Mouse (Mus musculus) erythroblast, embryonic 14.5 days (primary cell): ENCODE results near the gene Tmem94. TPM values are rescaled to one million over a fixed set of nuclear protein-coding genes. Genes with fewer than 3 reads are reported as not detected.

ENCODE experiments used
- H3K27me3 ChIP-seq: 2 replicates; pipeline ENCODE4 v1.6.1; 2012; ENCODE audit warnings: inconsistent platforms; ENCODE audit not compliant: control insufficient read depth
- H3K36me3 ChIP-seq: 2 replicates; pipeline ENCODE4 v1.6.1; 2012; ENCODE audit warnings: mild to moderate bottlenecking, inconsistent platforms; ENCODE audit not compliant: control insufficient read depth
- H3K4me1 ChIP-seq: 2 replicates; pipeline ENCODE4 v1.6.1; 2012; ENCODE audit warnings: inconsistent platforms; ENCODE audit not compliant: control insufficient read depth
- H3K4me3 ChIP-seq: replicated peaks from 2 replicates; pipeline ENCODE3; 2012; ENCODE audit warnings: moderate library complexity, mild to moderate bottlenecking, inconsistent platforms
- H3K9me3 ChIP-seq: 2 replicates; pipeline ENCODE4 v1.6.1; 2012; ENCODE audit warnings: low read length, inconsistent platforms, mixed read lengths; ENCODE audit not compliant: control insufficient read depth
- GATA1 ChIP-seq: IDR thresholded peaks from 2 replicates; pipeline ENCODE4 v1.6.1; 2012; ENCODE audit warnings: low read length, inconsistent platforms, mixed read lengths
- TAL1 ChIP-seq: IDR thresholded peaks from 3 replicates; pipeline ENCODE4 v1.6.1; 2012; ENCODE audit warnings: low read length, inconsistent platforms, mixed read lengths
- polyA plus RNA-seq: library from polyadenylated mRNA; stranded (reverse); fragments of >175 nt; gene quantifications from 2 replicates; pipeline ENCODE4 v1.2.3, GENCODE M21; 2012

Gene Tmem94
- polyA plus RNA-seq, 1 experiment, result 6.1 TPM

GRCm38 (mm10) chr11:115764698-115765097 lies 535 bp upstream of the Tmem94 start:
- peak overlapping the region; percentile 73 for H3K4me3 ChIP-seq
- peaks cover 49% of the 10 kb centered on the region for H3K4me1 ChIP-seq
- peaks cover 17% of the 10 kb centered on the region for H3K36me3 ChIP-seq
- no peaks in the 10 kb centered on the region for H3K9me3 ChIP-seq
- H3K27me3 ChIP-seq, result no peaks in the 10 kb centered on the region
- no peak for TF ChIP-seq TAL1
- no peak for TF ChIP-seq GATA1

- Histone ChIP-seq H3K9me3 (no peaks in the 10 kb centered on the region), H3K36me3 (peaks cover 26% of the 10 kb centered on the region), H3K4me3 (peak overlapping the region; percentile 73), H3K4me1 (peaks cover 58% of the 10 kb centered on the region), H3K27me3 (no peaks in the 10 kb centered on the region)
- TF ChIP-seq TAL1 (no peak), GATA1 (no peak)
Observed at GRCm38 (mm10) chr11:115765607-115766141, 441 bp downstream of the Tmem94 start.

GRCm38 (mm10) chr11:115766356-115766943 lies 1.2 kb downstream of the Tmem94 start:
- Histone ChIP-seq H3K4me3 (peak overlapping the region; percentile 73), H3K4me1 (peaks cover 61% of the 10 kb centered on the region), H3K27me3 (no peaks in the 10 kb centered on the region), H3K36me3 (peaks cover 26% of the 10 kb centered on the region), H3K9me3 (no peaks in the 10 kb centered on the region)
- TF ChIP-seq GATA1 (no peak), TAL1 (no peak)

- Histone ChIP-seq H3K4me3 (peak overlapping the region; percentile 73), H3K27me3 (no peaks in the 10 kb centered on the region), H3K36me3 (peaks cover 26% of the 10 kb centered on the region), H3K4me1 (peaks cover 61% of the 10 kb centered on the region), H3K9me3 (no peaks in the 10 kb centered on the region)
- TF ChIP-seq TAL1 (no peak), GATA1 (no peak)
Observed at GRCm38 (mm10) chr11:115766981-115767380, 1.7 kb downstream of the Tmem94 start.

DNA sequence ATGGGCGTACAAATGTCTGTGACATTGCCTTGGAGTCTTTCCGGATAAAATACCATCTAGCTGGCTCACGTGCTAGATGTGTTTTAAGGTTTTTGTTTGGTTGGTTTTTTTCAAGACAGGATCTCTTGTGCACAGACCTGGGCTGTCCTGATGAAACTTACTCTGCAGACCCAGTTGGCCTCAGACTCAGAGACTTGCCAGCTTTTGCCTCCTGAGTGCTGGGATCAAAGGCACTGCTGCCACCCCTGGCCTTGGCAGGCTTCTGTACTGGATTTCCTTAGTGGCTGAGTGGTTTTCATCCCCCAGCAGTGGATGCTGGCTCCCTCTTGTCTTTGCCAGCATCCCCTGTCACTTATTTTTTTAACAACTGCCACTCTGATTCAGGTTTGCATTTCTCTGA lies 3.7 kb downstream of the Tmem94 start:
- Histone ChIP-seq H3K9me3 (no peaks in the 10 kb centered on the region), H3K36me3 (peaks cover 26% of the 10 kb centered on the region), H3K4me3 (no peak overlapping the region), H3K27me3 (no peaks in the 10 kb centered on the region), H3K4me1 (peaks cover 57% of the 10 kb centered on the region)
- no peak for TF ChIP-seq GATA1
- TF ChIP-seq TAL1, result no peak

- peaks cover 42% of the 10 kb centered on the region for H3K36me3 ChIP-seq
- H3K4me1 ChIP-seq, result peaks cover 59% of the 10 kb centered on the region
- TF ChIP-seq TAL1, result no peak
- TF ChIP-seq GATA1, result no peak
- H3K4me3 ChIP-seq, result no peak overlapping the region
- H3K27me3 ChIP-seq, result no peaks in the 10 kb centered on the region
- no peaks in the 10 kb centered on the region for H3K9me3 ChIP-seq
Observed at GRCm38 (mm10) chr11:115774653-115775052, 9.4 kb downstream of the Tmem94 start.

DNA sequence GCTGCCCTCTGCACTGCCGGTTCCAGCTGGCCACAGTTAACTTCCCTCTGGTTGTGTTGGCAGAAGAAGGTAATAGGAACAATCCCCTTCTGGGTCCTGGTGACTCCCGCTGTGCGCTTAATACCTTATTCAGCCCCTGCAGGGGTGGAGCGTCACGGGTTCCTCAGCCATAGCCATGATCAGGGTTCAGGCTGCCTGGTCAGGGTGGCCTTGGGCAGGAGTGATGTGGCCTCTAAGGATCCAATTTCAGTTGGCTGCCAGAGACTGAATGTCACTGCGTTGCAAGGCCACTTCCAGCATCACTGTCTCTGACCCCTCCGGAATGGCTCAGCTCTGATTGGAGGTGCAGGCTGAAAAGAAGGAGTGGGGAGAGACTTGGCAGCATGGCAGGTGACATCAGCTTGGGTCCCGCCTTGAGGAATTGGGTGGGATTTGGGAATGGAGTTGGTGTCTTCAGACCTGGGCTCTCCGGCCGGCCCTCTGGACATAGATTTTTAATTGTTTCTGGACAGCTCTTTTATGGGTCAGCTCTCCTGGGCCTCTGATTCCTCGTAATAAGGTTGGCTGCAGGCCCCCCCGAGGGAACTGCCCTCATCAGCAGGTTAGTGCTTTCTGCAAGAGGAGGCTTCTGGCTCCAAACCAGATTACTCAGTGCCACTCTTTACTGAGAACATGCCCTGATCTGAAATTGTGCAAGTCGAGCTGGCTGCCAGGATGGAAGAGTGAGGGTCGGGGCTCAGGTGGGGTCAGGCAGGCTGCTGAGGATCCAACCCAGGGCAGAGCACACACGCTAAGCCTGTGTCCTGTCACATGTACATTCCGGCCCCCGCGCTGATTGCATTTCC lies 10.8 kb downstream of the Tmem94 start:
- Histone ChIP-seq H3K4me1 (peaks cover 62% of the 10 kb centered on the region), H3K9me3 (no peaks in the 10 kb centered on the region), H3K36me3 (peaks cover 44% of the 10 kb centered on the region), H3K27me3 (no peaks in the 10 kb centered on the region), H3K4me3 (no peak overlapping the region)
- TF ChIP-seq TAL1 (no peak), GATA1 (no peak)

- Histone ChIP-seq H3K27me3 (no peaks in the 10 kb centered on the region), H3K36me3 (peaks cover 53% of the 10 kb centered on the region), H3K4me3 (no peak overlapping the region), H3K9me3 (no peaks in the 10 kb centered on the region), H3K4me1 (peaks cover 69% of the 10 kb centered on the region)
- TF ChIP-seq GATA1 (no peak), TAL1 (no peak)
Observed at GRCm38 (mm10) chr11:115776954-115777353, 11.7 kb downstream of the Tmem94 start.

DNA sequence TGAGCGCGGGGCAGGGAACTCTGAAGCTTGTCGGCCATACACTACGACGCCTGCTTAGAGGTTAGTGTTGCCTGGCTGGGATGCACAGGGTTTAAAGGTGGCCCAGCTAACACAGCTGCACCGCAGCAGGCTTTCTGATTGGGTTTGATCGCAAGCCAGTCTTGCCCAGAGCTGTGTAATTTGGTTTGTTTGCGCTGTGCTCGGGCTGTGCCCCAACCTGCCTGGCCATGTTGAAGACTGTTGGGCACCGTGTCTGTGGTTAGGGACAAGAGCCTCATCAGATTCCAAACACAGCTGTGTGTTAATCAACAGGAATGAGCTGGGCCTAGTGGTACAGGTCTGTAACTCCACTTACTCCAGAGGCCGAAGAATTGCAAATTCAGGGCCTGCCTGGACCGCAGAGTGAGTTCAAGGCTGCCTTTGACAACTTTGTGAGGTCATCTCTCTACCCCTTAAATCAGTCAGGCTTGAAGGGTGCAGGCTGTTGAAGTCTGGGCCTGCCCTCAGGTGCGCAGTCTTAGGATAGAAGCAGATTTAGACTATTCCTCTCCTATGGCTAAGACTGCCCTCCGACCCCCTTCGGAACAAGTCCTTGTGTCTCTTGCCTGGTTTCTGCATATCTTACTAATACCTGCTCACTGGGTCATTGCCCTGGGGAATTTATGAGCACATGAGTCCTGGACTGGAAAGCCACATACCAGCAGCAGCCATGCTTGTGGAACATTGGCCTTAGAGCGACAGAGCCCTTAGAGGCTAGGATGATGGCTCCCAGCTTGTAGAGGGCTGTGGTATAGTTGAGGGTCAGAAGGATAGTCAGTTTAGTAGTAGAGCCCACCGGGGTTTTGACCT lies 12.5 kb downstream of the Tmem94 start:
- H3K9me3 ChIP-seq, result no peaks in the 10 kb centered on the region
- H3K4me3 ChIP-seq, result no peak overlapping the region
- no peak for TF ChIP-seq TAL1
- H3K4me1 ChIP-seq, result peaks cover 75% of the 10 kb centered on the region
- H3K36me3 ChIP-seq, result peaks cover 60% of the 10 kb centered on the region
- no peaks in the 10 kb centered on the region for H3K27me3 ChIP-seq
